Comparison of ENCODE assay signal across 16 mouse cellular contexts in the genomic region with DNA sequence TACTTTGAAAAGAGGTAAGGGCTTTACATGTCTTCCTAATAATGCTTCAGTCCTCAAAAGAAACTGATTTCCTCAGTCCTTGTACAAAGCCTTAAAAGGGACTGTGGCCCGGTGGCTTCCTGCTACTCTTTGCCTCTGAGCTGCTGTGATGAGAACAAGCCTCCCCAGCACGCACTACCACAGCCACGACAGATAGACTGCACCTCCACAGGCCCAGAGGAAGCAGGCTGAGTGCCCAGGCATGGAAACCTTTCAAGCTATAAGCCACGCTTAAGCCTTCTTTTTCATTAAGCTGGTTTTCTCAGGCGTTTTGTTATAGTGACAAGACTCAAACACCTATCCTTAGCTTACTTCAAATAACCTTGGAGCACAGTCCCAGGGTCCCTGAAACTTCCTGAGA. TPM values are rescaled to one million over a fixed set of nuclear protein-coding genes. Genes with fewer than 3 reads are reported as not detected.
DNase-seq lines count a peak whose midpoint lies in the region; ATAC-seq and TF ChIP-seq lines count a peak whose summit lies in the region.
"Had no signal": no experiment of that assay in that cellular context is flagged by ENCODE, and none has a peak within 500 bp of the region (broad histone marks: within the 10 kb centered on the region; RNA-seq: fewer than 3 reads in every experiment).

No protein-coding gene starts in this region.

- H3K9me3 ChIP-seq in kidney, embryonic 16.5 days (ENCODE audit: low read length): no peaks in the 10 kb centered on the region
- H3K9me3 ChIP-seq: embryonic facial prominence, embryonic 13.5 days; hindbrain, embryonic 10.5 days; limb, embryonic 13.5 days had no signal

- H3K4me1 ChIP-seq in kidney, embryonic 16.5 days (ENCODE audit: insufficient read depth, low read length): peaks cover 25% of the 10 kb centered on the region
- peaks cover 2% of the 10 kb centered on the region; the same call in 1 of the 2 replicates for H3K4me1 ChIP-seq in spleen, adult 2 months (ENCODE audit: control insufficient read depth, insufficient read depth, insufficient read length)

- TF ChIP-seq CTCF in spleen, adult 2 months (IDR thresholded peaks at IDR 0.05; ENCODE audit: extremely low read depth, insufficient read depth, insufficient read length, insufficient replicate concordance): no peak

- H3K27me3 ChIP-seq in kidney, embryonic 16.5 days (ENCODE audit: insufficient read depth, low read length): no peaks in the 10 kb centered on the region
- H3K27me3 ChIP-seq in spleen, adult 2 months (ENCODE audit: control insufficient read depth, insufficient read depth, low read length): no peaks in the 10 kb centered on the region
- H3K27me3 ChIP-seq: embryonic facial prominence, embryonic 13.5 days; limb, embryonic 13.5 days had no signal

- no peak for TF ChIP-seq POLR2A in spleen, adult 2 months (IDR thresholded peaks at IDR 0.05; ENCODE audit: low read depth, low read length)

- H3K36me3 ChIP-seq in kidney, embryonic 16.5 days (ENCODE audit: insufficient read depth, low read length): no peaks in the 10 kb centered on the region
- no peaks in the 10 kb centered on the region for H3K36me3 ChIP-seq in spleen, adult 2 months (ENCODE audit: control insufficient read depth, insufficient read depth, low read length)
- H3K36me3 ChIP-seq: embryonic facial prominence, embryonic 13.5 days; hindbrain, embryonic 10.5 days had no signal

- DNase-seq in heart, adult 8-10 months (ENCODE audit: low spot score): peak; percentile 60
- no peak for DNase-seq in heart, postnatal 4 days
- DNase-seq in kidney, postnatal 14 days: no peak
- no peak for DNase-seq in spleen, adult 2 months (ENCODE audit: low read depth in 1 of 2, low spot score in 2 of 2)
- no peak for DNase-seq in spleen, adult 12 weeks (ENCODE audit: low spot score)
- no peak for DNase-seq in Muller cell, postnatal 12 days (ENCODE audit: inconsistent ontology term)
- DNase-seq: adrenal gland, postnatal 10 days; B cell, adult 2 months; cerebellum, adult 2 months; gastrocnemius, postnatal 14 days; thymus, postnatal 36 days had no signal

- H3K27ac ChIP-seq in kidney, embryonic 16.5 days (ENCODE audit: low read length): 0 out of 2 replicates have a peak overlapping the region, but pooled peaks have one; percentile 48
- peak overlapping the region; percentile 41; the same call in 1 of the 2 replicates for H3K27ac ChIP-seq in spleen, adult 2 months (ENCODE audit: insufficient read depth, low read length)
- H3K27ac ChIP-seq: embryonic facial prominence, embryonic 13.5 days; hindbrain, embryonic 10.5 days; limb, embryonic 13.5 days had no signal

- WGBS in kidney, embryonic 16.5 days: 80% methylated on average over 5 of the region's 5 CpGs
- WGBS in spleen, adult 2 months: 54% methylated on average over 5 of the region's 5 CpGs

- no peak overlapping the region for H3K4me3 ChIP-seq in kidney, embryonic 16.5 days (ENCODE audit: low read length)
- no peak overlapping the region for H3K4me3 ChIP-seq in spleen, adult 2 months (ENCODE audit: extremely low read depth, insufficient read depth, insufficient read length)
- H3K4me3 ChIP-seq: embryonic facial prominence, embryonic 13.5 days; hindbrain, embryonic 10.5 days; limb, embryonic 13.5 days had no signal

- ATAC-seq in kidney, embryonic 16.5 days (ENCODE audit: low FRiP score, low TSS enrichment): no peak
- ATAC-seq: intestine, embryonic 16.5 days had no signal

- H3K4me2 ChIP-seq in kidney, embryonic 16.5 days (replicated peaks; ENCODE audit: low read depth, low read length): no peak overlapping the region
- H3K4me2 ChIP-seq: embryonic facial prominence, embryonic 13.5 days; limb, embryonic 13.5 days had no signal

- H3K9ac ChIP-seq in kidney, embryonic 16.5 days (replicated peaks; ENCODE audit: low read length): no peak overlapping the region
- H3K9ac ChIP-seq: embryonic facial prominence, embryonic 13.5 days; limb, embryonic 13.5 days had no signal

RNA-seq across cellular contexts. Expression of a gene that starts 10.0 kb away (rescaled TPM):
- total RNA-seq in heart, adult 8-10 months (2022): 10 to 100 TPM; 19.3 to 25.2 (median 22.0) TPM
- total RNA-seq in heart, postnatal 4 days (2021): 10 to 100 TPM; 49.6 to 51.9 TPM
- 22.8 and 23.4 TPM in 2 replicates for polyA plus RNA-seq in kidney, embryonic 16.5 days (2015; fragmentation: Nextera tagmentation; extraction: Ambion mirVana)
- 4.3 and 5.4 TPM in 2 replicates for polyA plus RNA-seq in spleen, adult 2 months (2012; rRNA removed)
